In the genomic region with DNA sequence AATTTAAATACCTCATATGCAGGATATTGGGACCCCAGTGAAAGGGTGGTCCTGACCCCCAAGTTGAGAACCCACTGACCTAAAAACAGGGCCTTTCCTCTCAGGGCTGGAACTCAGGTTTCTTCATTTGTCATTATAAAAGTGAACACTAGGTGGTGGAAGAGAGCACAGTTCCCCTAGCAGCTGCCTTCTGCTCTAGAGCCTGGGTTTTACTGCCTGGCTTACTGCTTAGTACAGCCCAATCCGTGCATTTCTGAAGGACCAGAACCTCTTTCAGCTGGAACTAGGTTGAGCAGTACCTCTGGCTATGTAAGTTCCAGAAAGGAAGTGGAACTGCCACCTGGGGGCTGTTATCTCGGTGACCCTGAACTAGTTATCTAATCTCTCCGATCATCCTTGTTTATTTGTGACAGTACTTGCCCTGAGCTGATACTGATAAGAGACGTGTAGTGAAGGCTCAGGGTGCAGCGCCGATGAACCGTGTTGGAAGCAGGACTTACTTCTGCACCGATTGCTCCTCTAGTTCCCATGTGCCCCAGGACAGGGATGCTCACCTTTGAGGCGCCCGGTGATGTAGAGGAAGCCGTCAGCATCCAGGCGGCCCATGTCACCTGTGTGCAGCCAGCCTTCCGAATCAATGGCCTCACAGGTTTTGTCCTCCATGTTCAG, we compare ENCODE assay signal across 9 mouse cellular contexts. TPM values are rescaled to one million over a fixed set of nuclear protein-coding genes. Genes with fewer than 3 reads are reported as not detected.
DNase-seq lines count a peak whose midpoint lies in the region; ATAC-seq and TF ChIP-seq lines count a peak whose summit lies in the region.
"Had no signal": no experiment of that assay in that cellular context is flagged by ENCODE, and none has a peak within 500 bp of the region (broad histone marks: within the 10 kb centered on the region; RNA-seq: fewer than 3 reads in every experiment).

No protein-coding gene starts in this region.

- 54% methylated on average over 13 of the region's 13 CpGs for WGBS in spleen, adult 2 months
- 71% methylated on average over 13 of the region's 13 CpGs for WGBS in embryonic facial prominence, embryonic 10.5 days
- 33% methylated on average over 13 of the region's 13 CpGs for WGBS in small intestine, adult 2 months

- no peak overlapping the region for H3K4me3 ChIP-seq in spleen, adult 2 months (ENCODE audit: extremely low read depth, insufficient read depth, insufficient read length)
- H3K4me3 ChIP-seq in embryonic facial prominence, embryonic 10.5 days = no peak overlapping the region
- no peak overlapping the region for H3K4me3 ChIP-seq in small intestine, adult 2 months (ENCODE audit: low read depth, low read length)
- H3K4me3 ChIP-seq: heart, embryonic 13.5 days had no signal

- peak; percentile 17; the same call in 1 of the 2 replicates for TF ChIP-seq CTCF in spleen, adult 2 months (IDR thresholded peaks at IDR 0.05; ENCODE audit: extremely low read depth, insufficient read depth, insufficient read length, insufficient replicate concordance)
- TF ChIP-seq CTCF in small intestine, adult 2 months (IDR thresholded peaks at IDR 0.05; ENCODE audit: extremely low read depth, insufficient read length, insufficient replicate concordance, low read depth, low read length) = peak; percentile 70; the same call in 1 of the 2 replicates

- H3K4me1 ChIP-seq in spleen, adult 2 months (ENCODE audit: control insufficient read depth, insufficient read depth, insufficient read length) = no peaks in the 10 kb centered on the region; the same call in 1 of the 2 replicates
- H3K4me1 ChIP-seq in embryonic facial prominence, embryonic 10.5 days = no peaks in the 10 kb centered on the region
- peaks cover 4% of the 10 kb centered on the region; the same call in 1 of the 2 replicates for H3K4me1 ChIP-seq in small intestine, adult 2 months (ENCODE audit: control insufficient read depth, insufficient read depth, insufficient read length, low read length)
- H3K4me1 ChIP-seq: heart, embryonic 13.5 days had no signal

- H3K9me3 ChIP-seq in embryonic facial prominence, embryonic 10.5 days = no peaks in the 10 kb centered on the region
- H3K9me3 ChIP-seq: heart, embryonic 13.5 days had no signal

- no peak for TF ChIP-seq POLR2A in spleen, adult 2 months (IDR thresholded peaks at IDR 0.05; ENCODE audit: low read depth, low read length)
- TF ChIP-seq POLR2A in small intestine, adult 2 months (IDR thresholded peaks at IDR 0.05; ENCODE audit: low read depth, low read length) = no peak

- no peaks in the 10 kb centered on the region for H3K27me3 ChIP-seq in spleen, adult 2 months (ENCODE audit: control insufficient read depth, insufficient read depth, low read length)
- H3K27me3 ChIP-seq in embryonic facial prominence, embryonic 10.5 days (replicated peaks; ENCODE audit: low read depth, poor library complexity, severe bottlenecking) = no peaks in the 10 kb centered on the region
- H3K27me3 ChIP-seq in small intestine, adult 2 months (ENCODE audit: control insufficient read depth, insufficient read depth, low read length) = no peaks in the 10 kb centered on the region
- H3K27me3 ChIP-seq: heart, embryonic 13.5 days had no signal

- no peak overlapping the region for H3K27ac ChIP-seq in spleen, adult 2 months (ENCODE audit: insufficient read depth, low read length)
- no peak overlapping the region for H3K27ac ChIP-seq in embryonic facial prominence, embryonic 10.5 days (replicated peaks)
- H3K27ac ChIP-seq in small intestine, adult 2 months (ENCODE audit: insufficient read depth, low read depth, low read length) = no peak overlapping the region
- H3K27ac ChIP-seq: heart, embryonic 13.5 days had no signal

- H3K36me3 ChIP-seq in spleen, adult 2 months (ENCODE audit: control insufficient read depth, insufficient read depth, low read length) = no peaks in the 10 kb centered on the region
- no peaks in the 10 kb centered on the region for H3K36me3 ChIP-seq in embryonic facial prominence, embryonic 10.5 days (replicated peaks)
- no peaks in the 10 kb centered on the region for H3K36me3 ChIP-seq in small intestine, adult 2 months (ENCODE audit: control insufficient read depth, insufficient read depth, low read length)
- H3K36me3 ChIP-seq: heart, embryonic 13.5 days had no signal

- no peak for DNase-seq in spleen, adult 2 months (ENCODE audit: low read depth in 1 of 2, low spot score in 2 of 2)
- DNase-seq in spleen, postnatal 10 days (ENCODE audit: low spot score in 2 of 2) = no peak
- peak; percentile 22 for DNase-seq in embryonic facial prominence, embryonic 10.5 days (ENCODE audit: low spot score)
- peak; percentile 15 to 18 for DNase-seq in kidney, adult 8-10 months
- peak; percentile 51 for DNase-seq in lung, postnatal 10 days
- no peak for DNase-seq in gastrocnemius, adult 18-20 months (ENCODE audit: low spot score)

- peak; percentile 44 for ATAC-seq in activated CD4-positive, CD25-positive, alpha-beta regulatory T cell, adult 4 months

RNA-seq across cellular contexts. Expression of a gene that starts 28.2 kb away (rescaled TPM):
- 10.6 TPM in 2 replicates for polyA plus RNA-seq in spleen, adult 2 months (2012; rRNA removed)
- 100 to 1,000 TPM; 155 to 163 TPM for polyA plus RNA-seq in activated CD4-positive, CD25-positive, alpha-beta regulatory T cell, adult 4 months (2017; shearing (Covaris generic))
- polyA plus RNA-seq in embryonic facial prominence, embryonic 10.5 days (2016; fragmentation: Nextera tagmentation; extraction: Ambion mirVana) = 119 and 122 TPM in 2 replicates
- polyA plus RNA-seq in small intestine, adult 2 months (2012; rRNA removed) = 15.6 and 32.8 TPM in 2 replicates
- 100 to 1,000 TPM; 491 to 527 TPM for total RNA-seq in gastrocnemius, adult 18-20 months (2021)

RNA-seq across cellular contexts. Expression of a gene that starts 47.4 kb away (rescaled TPM):
- 3.2 and 3.7 TPM in 2 replicates for polyA plus RNA-seq in spleen, adult 2 months (2012; rRNA removed)
- polyA plus RNA-seq in activated CD4-positive, CD25-positive, alpha-beta regulatory T cell, adult 4 months (2017; shearing (Covaris generic)) = 10 to 100 TPM; 52.6 to 55.5 TPM
- polyA plus RNA-seq in embryonic facial prominence, embryonic 10.5 days (2016; fragmentation: Nextera tagmentation; extraction: Ambion mirVana) = 2.7 and 3.6 TPM in 2 replicates
- 1.9 and 2.1 TPM in 2 replicates for polyA plus RNA-seq in small intestine, adult 2 months (2012; rRNA removed)
- under 1 TPM; 0.14 to 0.57 TPM for total RNA-seq in gastrocnemius, adult 18-20 months (2021)

RNA-seq across cellular contexts. Expression of a gene that starts 54.3 kb away (rescaled TPM):
- polyA plus RNA-seq in spleen, adult 2 months (2012; rRNA removed) = 2.0 and 3.0 TPM in 2 replicates
- polyA plus RNA-seq in activated CD4-positive, CD25-positive, alpha-beta regulatory T cell, adult 4 months (2017; shearing (Covaris generic)) = 1 to 10 TPM; 1.1 to 2.1 TPM
- 9.9 TPM in 2 replicates for polyA plus RNA-seq in embryonic facial prominence, embryonic 10.5 days (2016; fragmentation: Nextera tagmentation; extraction: Ambion mirVana)
- polyA plus RNA-seq in small intestine, adult 2 months (2012; rRNA removed) = 1.5 and 2.6 TPM in 2 replicates
- total RNA-seq in gastrocnemius, adult 18-20 months (2021) = 100 to 1,000 TPM; 111 to 121 TPM

Comparison
In these comparisons a context has a peak if more than half of its experiments do, and no peak if none do; other contexts are left out.
1. DNase-seq: peak in embryonic facial prominence, embryonic 10.5 days (single experiment), kidney, adult 8-10 months (2 of 2) and lung, postnatal 10 days (single experiment); none in spleen, adult 2 months (0 of 2), spleen, postnatal 10 days (0 of 2) and gastrocnemius, adult 18-20 months (single experiment).
2. RNA of a gene that starts 47.4 kb away (polyA plus RNA-seq): 52.6 to 55.5 TPM in activated CD4-positive, CD25-positive, alpha-beta regulatory T cell, adult 4 months; 3.2 to 3.7 TPM in spleen, adult 2 months, 2.7 to 3.6 TPM in embryonic facial prominence, embryonic 10.5 days and 1.9 to 2.1 TPM in small intestine, adult 2 months; every median in the first group is over 10 times any median in the second.